Mouse (Mus musculus) stomach, embryonic 15.5 days (tissue): ENCODE measurements around the gene Adgrl2. TPM values are rescaled to one million over a fixed set of nuclear protein-coding genes. Genes with fewer than 3 reads are reported as not detected.

Source experiments
- ATAC-seq: fragments of 200-750 bp; cut with Nextera tagmentation; 2 replicates; pipeline ENCODE4 v1.8.0; 2017; ENCODE audit warnings: low read depth, moderate number of reproducible peaks, moderate TSS enrichment; ENCODE audit not compliant: insufficient read depth, low FRiP score
- H3K27ac ChIP-seq: fragments of 300-500 bp; sonication (generic); 2 replicates; pipeline ENCODE4 v1.5.1; 2015; ENCODE audit warnings: mild to moderate bottlenecking, inconsistent platforms
- H3K27me3 ChIP-seq: fragments of 300-500 bp; sonication (generic); replicated peaks from 2 replicates; pipeline ENCODE4 v1.6.1; 2015; ENCODE audit warnings: inconsistent platforms
- H3K36me3 ChIP-seq: fragments of 300-500 bp; sonication (generic); 2 replicates; pipeline ENCODE4 v1.6.1; 2015; ENCODE audit warnings: inconsistent platforms
- H3K4me1 ChIP-seq: fragments of 300-500 bp; sonication (generic); 2 replicates; pipeline ENCODE4 v1.6.1; 2015; ENCODE audit warnings: inconsistent platforms
- H3K4me2 ChIP-seq: fragments of 300-500 bp; sonication (generic); 2 replicates; pipeline ENCODE4 v1.6.1; 2015; ENCODE audit warnings: mild to moderate bottlenecking, inconsistent platforms
- H3K4me3 ChIP-seq: fragments of 300-500 bp; sonication (generic); replicated peaks from 2 replicates; pipeline ENCODE4 v1.5.1; 2015; ENCODE audit warnings: inconsistent platforms
- H3K9ac ChIP-seq: fragments of 300-500 bp; sonication (generic); 2 replicates; pipeline ENCODE4 v1.6.1; 2015; ENCODE audit warnings: inconsistent platforms
- H3K9me3 ChIP-seq: fragments of 300-500 bp; sonication (generic); 2 replicates; pipeline ENCODE4 v1.6.1; 2016; ENCODE audit warnings: inconsistent platforms
- WGBS: fragments of 180-500 bp; shearing (Covaris S2); methylation state at CpG from one replicate; pipeline ENCODE4 v1.1.7; 2015; 5-methylcytosine and 5-hydroxymethylcytosine counted together
- polyA plus RNA-seq: library from polyadenylated mRNA; unstranded; fragments of >200 nt; fragmentation: Nextera tagmentation; extraction: Ambion mirVana; gene quantifications from 2 replicates; pipeline ENCODE4 v1.2.1, GENCODE M21; 2015

Gene Adgrl2
- polyA plus RNA-seq, 1 experiment from 2014 or later, result 46.2 TPM

DNA sequence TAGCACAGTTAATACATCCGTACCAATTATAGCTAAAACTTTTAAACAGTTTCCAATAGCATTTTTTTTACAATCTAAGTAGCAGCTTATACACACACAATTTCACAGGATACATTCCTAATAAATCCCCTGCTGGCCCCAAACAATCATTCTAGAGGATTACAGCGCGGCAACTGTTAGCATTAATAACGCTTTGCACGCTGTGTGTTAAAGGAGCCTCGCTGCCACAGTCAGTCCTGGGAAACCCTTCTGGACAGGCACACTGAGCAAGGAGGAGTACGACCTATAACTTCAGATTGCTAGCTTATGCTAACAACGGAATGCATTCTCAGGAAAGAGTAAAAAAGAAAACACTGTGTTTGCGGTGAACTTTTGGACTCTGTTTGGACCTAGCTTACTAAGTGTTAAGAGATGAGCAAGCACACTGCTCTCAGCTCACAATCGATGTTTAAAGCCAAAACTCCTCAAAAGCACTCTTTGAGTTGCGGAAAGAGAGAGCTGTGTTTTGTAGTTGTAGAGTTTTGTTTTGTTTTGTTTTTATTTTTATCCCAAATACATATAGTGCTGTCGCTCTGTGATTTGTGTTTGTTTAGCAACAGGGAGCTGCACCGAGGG, 25.3 kb downstream of the Adgrl2 start:
- Histone ChIP-seq H3K4me2 (no peak overlapping the region), H3K27ac (no peak overlapping the region), H3K9ac (no peak overlapping the region), H3K9me3 (no peaks in the 10 kb centered on the region), H3K4me3 (no peak overlapping the region), H3K4me1 (peaks cover 8% of the 10 kb centered on the region; the same call in 1 of the 2 replicates), H3K36me3 (no peaks in the 10 kb centered on the region), H3K27me3 (no peaks in the 10 kb centered on the region)
- 50% methylated on average over 13 of the region's 13 CpGs for WGBS
- ATAC-seq, result no peak

DNA sequence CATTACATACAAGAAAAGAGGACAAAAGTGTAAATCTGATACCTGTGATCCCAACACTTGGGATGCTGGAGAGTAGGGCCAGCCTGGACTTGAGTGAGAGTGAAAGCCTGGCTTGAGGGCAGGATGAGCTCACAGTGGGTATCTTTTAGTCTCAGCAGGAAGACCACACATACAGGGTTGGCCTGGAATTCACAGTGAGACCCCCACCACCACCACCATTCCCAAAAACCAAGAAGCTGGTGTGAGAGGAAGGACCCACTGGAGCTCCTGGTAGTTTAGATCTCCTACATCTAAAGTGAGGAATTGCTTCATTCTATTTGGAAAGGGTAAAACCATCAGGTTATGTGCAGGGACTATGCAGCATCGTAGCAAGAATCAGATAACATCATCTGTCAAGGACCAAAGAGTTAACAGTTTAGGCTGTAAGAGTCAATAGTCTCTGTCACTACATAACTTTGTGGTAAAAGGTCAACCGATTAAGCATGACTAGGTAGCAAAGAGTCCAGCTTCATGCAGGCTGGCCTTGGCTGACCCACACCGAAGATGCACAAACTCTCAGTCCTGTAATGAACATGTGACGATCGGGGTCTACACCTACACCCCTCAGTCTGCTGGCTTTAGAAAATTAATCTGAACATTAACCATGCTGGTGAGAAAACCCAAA, 26.8 kb downstream of the Adgrl2 start:
- Histone ChIP-seq H3K4me2 (no peak overlapping the region), H3K4me3 (no peak overlapping the region), H3K27ac (no peak overlapping the region), H3K36me3 (no peaks in the 10 kb centered on the region), H3K4me1 (peaks cover 21% of the 10 kb centered on the region), H3K27me3 (no peaks in the 10 kb centered on the region), H3K9ac (no peak overlapping the region), H3K9me3 (no peaks in the 10 kb centered on the region)
- no peak for ATAC-seq
- 89% methylated on average over 5 of the region's 5 CpGs for WGBS

DNA sequence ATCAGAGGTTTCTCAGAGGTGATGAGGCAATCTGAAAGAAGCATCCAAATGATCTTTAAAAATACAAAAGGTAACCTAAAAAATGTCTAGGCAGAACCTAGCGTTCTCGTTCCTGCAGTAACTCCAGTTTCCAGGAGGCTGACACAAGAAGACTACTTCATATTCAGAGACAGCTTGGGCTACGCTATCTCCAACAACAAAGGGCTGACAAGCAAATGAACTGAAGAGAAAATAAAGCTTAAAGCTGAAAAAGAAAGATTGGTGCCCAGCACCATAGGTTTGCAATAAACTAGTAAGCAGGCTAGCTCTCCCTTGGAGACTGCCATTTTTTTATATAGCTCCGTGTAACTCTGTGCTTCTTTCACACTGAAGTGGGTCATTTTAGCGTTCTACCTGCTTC, 28.7 kb downstream of the Adgrl2 start:
- WGBS, result 67% methylated on average over 5 of the region's 5 CpGs
- Histone ChIP-seq H3K9ac (no peak overlapping the region), H3K27me3 (no peaks in the 10 kb centered on the region), H3K4me3 (no peak overlapping the region), H3K36me3 (no peaks in the 10 kb centered on the region), H3K4me2 (no peak overlapping the region), H3K9me3 (no peaks in the 10 kb centered on the region), H3K27ac (no peak overlapping the region), H3K4me1 (peaks cover 29% of the 10 kb centered on the region)
- no peak for ATAC-seq

DNA sequence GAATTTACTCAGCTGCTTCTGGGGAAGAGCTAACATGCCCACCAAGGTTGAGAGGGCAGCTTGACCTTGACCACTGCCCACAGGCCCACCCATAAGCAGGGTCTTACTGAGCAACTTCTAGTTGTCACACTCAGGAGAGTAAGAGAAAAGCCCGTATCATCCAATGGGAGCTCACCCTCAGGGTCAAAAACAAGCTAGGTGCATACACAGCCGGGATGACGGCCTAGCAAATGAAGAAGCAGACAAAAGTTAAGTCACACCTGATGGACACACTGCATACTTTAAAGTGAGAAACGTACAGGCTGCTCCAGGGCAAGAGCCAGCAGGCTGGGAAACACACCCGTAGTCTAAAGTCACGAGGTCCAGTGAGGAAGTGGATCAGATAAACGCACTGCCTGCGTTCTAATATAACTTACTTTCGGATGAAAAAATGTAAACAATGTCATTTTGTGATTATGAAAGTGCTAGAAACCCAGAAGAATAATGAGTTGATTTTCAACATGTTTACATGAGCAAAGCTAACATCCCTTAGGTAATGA, 29.5 kb downstream of the Adgrl2 start:
- Histone ChIP-seq H3K36me3 (no peaks in the 10 kb centered on the region), H3K27ac (no peak overlapping the region), H3K9me3 (no peaks in the 10 kb centered on the region), H3K9ac (no peak overlapping the region), H3K4me3 (no peak overlapping the region), H3K4me1 (peaks cover 29% of the 10 kb centered on the region), H3K4me2 (no peak overlapping the region), H3K27me3 (no peaks in the 10 kb centered on the region)
- peak; percentile 65; the same call in 1 of the 2 replicates for ATAC-seq
- 27% methylated on average over 9 of the region's 9 CpGs for WGBS

DNA sequence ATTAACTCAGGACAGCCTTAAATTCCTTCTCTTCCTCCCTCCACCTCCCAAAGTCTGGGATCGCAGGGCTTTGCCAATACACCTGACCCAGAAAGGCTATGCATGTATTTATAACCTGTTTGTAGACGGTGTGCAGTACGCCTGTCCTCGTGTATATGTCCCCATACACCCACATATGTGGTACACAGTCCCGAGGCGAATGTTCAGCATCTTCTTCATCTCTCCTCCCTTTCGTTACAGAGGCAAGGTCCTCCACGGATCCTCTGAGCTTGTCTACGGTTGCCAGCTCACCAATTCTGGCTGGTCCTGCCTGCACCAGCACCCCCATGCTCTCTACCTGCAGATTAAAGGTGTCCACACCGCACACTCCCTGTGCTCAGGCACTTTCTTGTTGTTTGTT, 30.1 kb downstream of the Adgrl2 start:
- Histone ChIP-seq H3K4me3 (no peak overlapping the region), H3K9ac (no peak overlapping the region), H3K9me3 (no peaks in the 10 kb centered on the region), H3K27me3 (no peaks in the 10 kb centered on the region), H3K4me1 (peaks cover 29% of the 10 kb centered on the region), H3K4me2 (no peak overlapping the region), H3K36me3 (no peaks in the 10 kb centered on the region), H3K27ac (no peak overlapping the region)
- 70% methylated on average over 10 of the region's 10 CpGs for WGBS
- ATAC-seq, result no peak

DNA sequence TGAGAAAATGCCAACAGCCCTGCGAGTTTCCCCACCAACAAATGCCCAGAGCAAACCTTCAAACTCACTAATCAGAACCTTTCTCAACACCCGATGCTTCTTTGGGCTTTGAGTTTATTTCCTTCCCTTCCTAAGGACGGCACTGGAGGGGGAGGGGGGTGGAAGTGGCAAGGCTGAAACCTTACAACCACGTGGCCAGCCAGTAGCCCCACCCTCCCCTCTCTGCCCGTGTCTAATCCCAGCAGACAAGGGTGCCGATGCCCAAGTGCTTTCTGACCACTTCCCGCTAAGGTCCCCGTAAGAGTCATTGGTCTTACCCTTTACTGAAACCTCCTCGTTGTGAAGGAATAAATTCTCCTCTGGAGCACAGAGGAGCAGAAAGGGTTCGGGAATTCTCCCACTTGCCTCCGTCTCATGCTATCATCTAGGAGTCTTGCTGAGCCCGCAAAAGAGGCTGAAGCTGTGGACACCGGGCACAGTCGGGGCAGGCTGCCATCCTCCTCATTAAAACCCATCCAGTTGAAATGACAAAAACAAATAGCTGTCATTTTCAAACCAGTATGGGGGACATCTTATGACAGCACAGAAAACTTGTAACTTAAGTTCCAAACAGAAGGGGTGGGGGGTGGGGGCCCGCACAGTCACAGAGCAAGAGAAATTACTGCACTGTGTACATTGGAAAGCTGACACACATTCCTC, 30.9 kb downstream of the Adgrl2 start:
- H3K9ac ChIP-seq, result no peak overlapping the region
- peak overlapping the region; percentile 26 for H3K4me3 ChIP-seq

DNA sequence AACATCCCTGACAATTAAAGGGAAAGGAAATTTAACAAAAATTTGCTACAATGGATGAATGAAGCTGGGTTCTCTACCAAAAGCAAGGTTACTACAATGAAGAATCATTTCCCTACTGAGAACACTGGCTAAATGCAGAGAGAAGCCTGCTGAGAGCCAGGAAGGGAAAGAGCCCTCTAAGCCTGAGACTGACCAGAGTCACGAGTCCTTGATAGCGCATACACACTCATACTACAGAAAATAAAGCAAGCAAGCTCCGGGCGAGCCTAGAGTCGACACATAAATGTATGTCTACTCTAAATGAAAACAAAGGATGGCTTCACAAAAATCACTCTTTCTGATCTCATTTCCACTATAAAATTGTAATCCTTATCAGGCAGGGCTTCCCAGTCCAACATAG, 31.6 kb downstream of the Adgrl2 start:
- Histone ChIP-seq H3K4me1 (peaks cover 29% of the 10 kb centered on the region), H3K36me3 (no peaks in the 10 kb centered on the region), H3K27me3 (no peaks in the 10 kb centered on the region), H3K9ac (no peak overlapping the region), H3K9me3 (no peaks in the 10 kb centered on the region), H3K27ac (no peak overlapping the region), H3K4me2 (peak overlapping the region; percentile 48; the same call in 1 of the 2 replicates), H3K4me3 (no peak overlapping the region)
- 53% methylated on average over 5 of the region's 5 CpGs for WGBS
- ATAC-seq, result no peak

More for the DNA sequence above, 30.9 kb downstream of the Adgrl2 start:
- no peak overlapping the region for H3K27ac ChIP-seq
- H3K27me3 ChIP-seq, result no peaks in the 10 kb centered on the region
- no peaks in the 10 kb centered on the region for H3K9me3 ChIP-seq
- WGBS, result 18% methylated on average over 15 of the region's 15 CpGs
- no peaks in the 10 kb centered on the region for H3K36me3 ChIP-seq
- peaks cover 29% of the 10 kb centered on the region for H3K4me1 ChIP-seq
- no peak for ATAC-seq
- H3K4me2 ChIP-seq, result peak overlapping the region; percentile 48

DNA sequence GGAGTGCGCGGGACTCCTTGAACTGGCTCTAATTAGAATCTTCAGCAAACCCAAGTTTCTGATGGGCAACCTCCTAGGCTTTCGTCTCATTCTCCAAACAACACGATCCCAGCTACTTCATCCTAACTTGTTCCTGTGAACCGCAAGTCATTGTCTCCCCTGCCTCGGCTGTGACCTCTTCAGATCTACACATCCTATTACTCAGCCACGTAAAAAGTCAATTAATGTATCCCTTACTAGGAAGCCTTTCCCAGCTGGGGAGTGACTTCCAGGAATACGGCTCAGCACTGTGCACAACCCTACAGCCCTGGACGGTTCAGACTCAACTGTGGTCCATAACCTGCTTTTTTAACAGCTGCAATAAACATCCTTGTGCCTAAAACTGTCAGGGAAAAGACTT, 32.2 kb downstream of the Adgrl2 start:
- H3K4me1 ChIP-seq, result peaks cover 29% of the 10 kb centered on the region

DNA sequence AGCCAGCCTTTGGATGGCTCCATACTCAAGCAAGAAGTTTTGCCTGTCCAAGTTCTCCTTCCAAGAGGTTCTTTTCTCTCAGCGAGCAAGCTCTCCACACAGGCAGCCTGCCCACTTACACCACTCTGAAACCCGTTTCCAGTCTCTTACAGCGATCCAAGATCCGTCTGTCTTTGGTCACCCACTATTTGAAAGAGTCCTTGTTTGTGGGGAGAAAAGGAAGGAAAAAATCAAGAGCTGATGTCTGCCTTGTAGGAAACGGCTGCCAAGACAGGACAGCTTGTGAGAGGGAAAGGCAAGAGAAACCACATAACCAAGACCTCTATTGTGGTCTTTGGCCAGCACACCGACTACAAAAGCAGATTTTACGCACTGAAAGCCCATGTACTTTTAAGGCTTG, 33.5 kb downstream of the Adgrl2 start:
- Histone ChIP-seq H3K27me3 (no peaks in the 10 kb centered on the region), H3K36me3 (peaks cover 3% of the 10 kb centered on the region), H3K9me3 (no peaks in the 10 kb centered on the region), H3K4me3 (no peak overlapping the region), H3K4me1 (peaks cover 29% of the 10 kb centered on the region), H3K4me2 (no peak overlapping the region), H3K27ac (no peak overlapping the region), H3K9ac (no peak overlapping the region)
- 73% methylated on average over 7 of the region's 7 CpGs for WGBS
- ATAC-seq, result no peak

More for the DNA sequence above, 32.2 kb downstream of the Adgrl2 start:
- Histone ChIP-seq H3K27ac (no peak overlapping the region), H3K4me2 (no peak overlapping the region), H3K27me3 (no peaks in the 10 kb centered on the region), H3K36me3 (no peaks in the 10 kb centered on the region), H3K9me3 (no peaks in the 10 kb centered on the region), H3K9ac (no peak overlapping the region), H3K4me3 (no peak overlapping the region)
- 48% methylated on average over 9 of the region's 9 CpGs for WGBS
- ATAC-seq, result no peak

DNA sequence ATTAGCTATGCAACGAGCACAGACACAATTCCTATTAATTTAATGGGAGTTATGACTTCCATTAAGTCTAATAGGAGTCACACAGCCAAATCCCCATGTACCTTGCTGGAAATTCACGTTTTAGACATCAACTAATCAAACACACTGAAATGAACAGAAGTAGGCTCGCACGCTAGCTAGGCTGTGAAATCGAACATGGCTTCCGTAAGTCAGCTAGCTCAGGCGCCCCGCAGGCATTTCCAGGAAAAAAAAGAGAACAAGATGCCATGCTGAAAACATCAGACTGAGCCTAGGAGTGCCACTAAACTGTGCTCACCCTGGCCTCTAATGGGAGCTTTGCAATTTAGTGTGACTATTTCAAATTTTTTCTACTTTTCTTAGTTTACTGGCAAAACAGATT, 40.6 kb downstream of the Adgrl2 start:
- no peak for ATAC-seq
- no peak overlapping the region for H3K4me3 ChIP-seq
- WGBS, result 84% methylated on average over 8 of the region's 8 CpGs

DNA sequence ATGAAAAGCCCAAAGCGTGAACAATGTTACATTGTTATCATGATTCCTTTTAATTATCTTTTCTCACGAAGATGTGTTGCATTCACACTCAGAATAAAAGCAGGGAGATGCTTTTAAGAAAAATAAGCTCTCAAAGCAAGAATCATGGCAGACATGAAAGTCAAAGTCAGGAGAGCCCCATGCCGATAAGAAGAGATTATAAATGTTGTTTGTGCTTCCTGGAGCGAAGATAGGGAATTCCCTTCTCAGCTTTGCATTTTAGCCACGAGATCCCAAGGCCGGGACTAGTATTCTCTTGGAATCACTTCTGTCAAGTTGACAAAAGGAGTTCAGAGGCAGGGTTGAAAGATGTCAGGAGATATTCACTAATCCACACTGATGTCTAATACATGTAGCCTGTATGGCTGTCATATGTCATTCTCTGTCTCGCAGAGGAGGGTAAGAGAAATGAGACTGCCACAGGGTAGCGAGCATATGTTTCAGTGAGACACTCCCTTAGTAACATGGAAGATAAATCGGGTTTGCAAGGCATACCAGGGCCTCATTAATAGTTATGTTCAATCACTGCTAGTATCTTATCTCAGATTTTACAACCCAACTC, 42.5 kb downstream of the Adgrl2 start:
- Histone ChIP-seq H3K4me3 (no peak overlapping the region), H3K27me3 (no peaks in the 10 kb centered on the region), H3K4me2 (no peak overlapping the region), H3K9ac (no peak overlapping the region), H3K9me3 (no peaks in the 10 kb centered on the region), H3K4me1 (no peaks in the 10 kb centered on the region), H3K36me3 (peaks cover 3% of the 10 kb centered on the region), H3K27ac (no peak overlapping the region)
- no peak for ATAC-seq
- 58% methylated on average over 9 of the region's 9 CpGs for WGBS

More for the DNA sequence above, 40.6 kb downstream of the Adgrl2 start:
- H3K27ac ChIP-seq, result no peak overlapping the region
- no peak overlapping the region for H3K9ac ChIP-seq
- peaks cover 3% of the 10 kb centered on the region for H3K36me3 ChIP-seq
- no peak overlapping the region for H3K4me2 ChIP-seq
- no peaks in the 10 kb centered on the region for H3K4me1 ChIP-seq
- H3K27me3 ChIP-seq, result no peaks in the 10 kb centered on the region
- H3K9me3 ChIP-seq, result no peaks in the 10 kb centered on the region

DNA sequence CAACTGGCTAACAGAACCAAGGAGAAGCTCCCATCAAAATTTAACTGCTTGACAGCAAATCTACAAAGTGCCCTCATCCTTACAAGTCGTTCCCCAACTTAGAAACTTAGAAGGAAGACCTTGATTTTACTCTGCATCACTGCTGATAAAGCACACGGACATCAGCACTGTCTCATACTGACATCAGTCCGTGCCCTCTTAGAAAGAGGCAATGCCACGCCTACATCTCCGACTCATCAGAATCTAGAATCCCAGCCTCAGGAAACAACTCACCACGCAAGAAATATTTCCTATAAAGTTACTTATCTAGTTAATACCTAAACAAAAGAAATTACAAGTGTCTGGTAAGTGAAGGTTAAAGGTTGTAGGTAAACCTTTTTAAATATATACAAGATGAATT, 43.1 kb downstream of the Adgrl2 start:
- Histone ChIP-seq H3K4me1 (no peaks in the 10 kb centered on the region), H3K9me3 (no peaks in the 10 kb centered on the region), H3K27me3 (no peaks in the 10 kb centered on the region), H3K4me2 (no peak overlapping the region), H3K36me3 (peaks cover 3% of the 10 kb centered on the region), H3K9ac (no peak overlapping the region), H3K4me3 (no peak overlapping the region), H3K27ac (no peak overlapping the region)
- no peak for ATAC-seq
- 67% methylated on average over 6 of the region's 6 CpGs for WGBS
